Mouse (Mus musculus) embryonic facial prominence, embryonic 15.5 days (tissue): ENCODE measurements at regions not wholly inside any gene's neighbourhood (a gene's known extent, or its start where the extent isn't known, plus 50 kb on each side); places are given as distances from the start of the nearest gene placed in this dataset.

Experiments used
- ATAC-seq: fragments of 200-750 bp; cut with Nextera tagmentation; 2 replicates; pipeline ENCODE4 v1.8.0; 2017; ENCODE audit warnings: low read depth, moderate TSS enrichment; ENCODE audit not compliant: insufficient number of reproducible peaks, low FRiP score, low TSS enrichment
- H3K27ac ChIP-seq: fragments of 300-500 bp; sonication (generic); replicated peaks from 2 replicates; pipeline ENCODE4 v1.5.1; 2015; ENCODE audit warnings: mild to moderate bottlenecking, inconsistent platforms
- H3K27me3 ChIP-seq: fragments of 300-500 bp; sonication (generic); 2 replicates; pipeline ENCODE4 v1.6.1; 2015; ENCODE audit warnings: inconsistent platforms
- H3K36me3 ChIP-seq: fragments of 300-500 bp; sonication (generic); 2 replicates; pipeline ENCODE4 v1.6.1; 2015; ENCODE audit warnings: mild to moderate bottlenecking, inconsistent platforms
- H3K4me1 ChIP-seq: fragments of 300-500 bp; sonication (generic); 2 replicates; pipeline ENCODE4 v1.6.1; 2015; ENCODE audit warnings: inconsistent platforms
- H3K4me2 ChIP-seq: fragments of 300-500 bp; sonication (generic); replicated peaks from 2 replicates; pipeline ENCODE4 v1.6.1; 2015; ENCODE audit warnings: mild to moderate bottlenecking, inconsistent platforms
- H3K4me3 ChIP-seq: fragments of 300-500 bp; sonication (generic); replicated peaks from 2 replicates; pipeline ENCODE4 v1.5.1; 2015; ENCODE audit warnings: mild to moderate bottlenecking, inconsistent platforms
- H3K9ac ChIP-seq: fragments of 300-500 bp; sonication (generic); 2 replicates; pipeline ENCODE4 v1.6.1; 2015; ENCODE audit warnings: inconsistent platforms
- H3K9me3 ChIP-seq: fragments of 300-500 bp; sonication (generic); replicated peaks from 2 replicates; pipeline ENCODE4 v1.6.1; 2016; ENCODE audit warnings: inconsistent platforms
- WGBS: fragments of 180-500 bp; shearing (Covaris S2); methylation state at CpG from one replicate; pipeline ENCODE4 v1.1.7; 2015; 5-methylcytosine and 5-hydroxymethylcytosine counted together

GRCm38 (mm10) chr12:107752126-107752525, 251.3 kb downstream of the Bcl11b start:
- H3K9ac ChIP-seq: no peak overlapping the region
- WGBS: 42% methylated on average over 7 of the region's 7 CpGs
- no peak overlapping the region for H3K4me2 ChIP-seq
- H3K27ac ChIP-seq: no peak overlapping the region
- H3K4me1 ChIP-seq: peaks cover 50% of the 10 kb centered on the region
- ATAC-seq: no peak
- no peaks in the 10 kb centered on the region for H3K27me3 ChIP-seq
- no peaks in the 10 kb centered on the region for H3K36me3 ChIP-seq
- no peak overlapping the region for H3K4me3 ChIP-seq
- no peaks in the 10 kb centered on the region for H3K9me3 ChIP-seq

GRCm38 (mm10) chr12:107752587-107752986, 250.8 kb downstream of the Bcl11b start:
- H3K36me3 ChIP-seq: no peaks in the 10 kb centered on the region
- no peak overlapping the region for H3K4me2 ChIP-seq
- H3K27ac ChIP-seq: no peak overlapping the region
- no peak overlapping the region for H3K4me3 ChIP-seq
- H3K27me3 ChIP-seq: no peaks in the 10 kb centered on the region
- H3K9me3 ChIP-seq: no peaks in the 10 kb centered on the region
- no peak for ATAC-seq
- H3K9ac ChIP-seq: no peak overlapping the region
- peaks cover 51% of the 10 kb centered on the region for H3K4me1 ChIP-seq
- 24% methylated on average over 8 of the region's 8 CpGs for WGBS

GRCm38 (mm10) chr12:107753022-107753421, 250.4 kb downstream of the Bcl11b start:
- no peaks in the 10 kb centered on the region for H3K9me3 ChIP-seq
- ATAC-seq: no peak
- H3K27me3 ChIP-seq: no peaks in the 10 kb centered on the region
- no peaks in the 10 kb centered on the region for H3K36me3 ChIP-seq
- no peak overlapping the region for H3K9ac ChIP-seq
- peaks cover 53% of the 10 kb centered on the region for H3K4me1 ChIP-seq
- H3K4me2 ChIP-seq: no peak overlapping the region
- no peak overlapping the region for H3K27ac ChIP-seq
- H3K4me3 ChIP-seq: no peak overlapping the region
- 47% methylated on average over 8 of the region's 8 CpGs for WGBS

GRCm38 (mm10) chr12:107753536-107753935, 249.9 kb downstream of the Bcl11b start:
- Histone ChIP-seq H3K36me3 (no peaks in the 10 kb centered on the region), H3K27me3 (no peaks in the 10 kb centered on the region), H3K4me1 (peaks cover 53% of the 10 kb centered on the region), H3K4me2 (no peak overlapping the region), H3K27ac (no peak overlapping the region), H3K4me3 (no peak overlapping the region), H3K9me3 (no peaks in the 10 kb centered on the region), H3K9ac (no peak overlapping the region)
- ATAC-seq: no peak
- 63% methylated on average over 6 of the region's 6 CpGs for WGBS

- Histone ChIP-seq H3K27me3 (no peaks in the 10 kb centered on the region), H3K36me3 (no peaks in the 10 kb centered on the region), H3K4me3 (no peak overlapping the region), H3K4me2 (no peak overlapping the region), H3K9ac (no peak overlapping the region), H3K4me1 (peaks cover 43% of the 10 kb centered on the region), H3K9me3 (no peaks in the 10 kb centered on the region), H3K27ac (peak overlapping the region; percentile 24)
- no peak for ATAC-seq
- WGBS: 69% methylated on average over 8 of the region's 8 CpGs
Measured at GRCm38 (mm10) chr12:107754885-107755284, 248.5 kb downstream of the Bcl11b start.

- no peak overlapping the region for H3K9ac ChIP-seq
- peaks cover 43% of the 10 kb centered on the region for H3K4me1 ChIP-seq
- 75% methylated on average over 13 of the region's 13 CpGs for WGBS
- H3K27me3 ChIP-seq: no peaks in the 10 kb centered on the region
- no peak overlapping the region for H3K4me2 ChIP-seq
- no peaks in the 10 kb centered on the region for H3K36me3 ChIP-seq
- ATAC-seq: no peak
- H3K27ac ChIP-seq: peak overlapping the region; percentile 44
- H3K9me3 ChIP-seq: no peaks in the 10 kb centered on the region
- no peak overlapping the region for H3K4me3 ChIP-seq
Measured at GRCm38 (mm10) chr12:107755820-107756517, 247.4 kb downstream of the Bcl11b start.

- H3K27ac ChIP-seq: 0 out of 2 replicates have a peak overlapping the region, but pooled peaks have one; percentile 2
- H3K27me3 ChIP-seq: no peaks in the 10 kb centered on the region
- H3K36me3 ChIP-seq: no peaks in the 10 kb centered on the region
- H3K9me3 ChIP-seq: no peaks in the 10 kb centered on the region
- ATAC-seq: no peak
- no peak overlapping the region for H3K9ac ChIP-seq
- H3K4me1 ChIP-seq: peaks cover 39% of the 10 kb centered on the region
- no peak overlapping the region for H3K4me2 ChIP-seq
- WGBS: 22% methylated on average over 10 of the region's 10 CpGs
- no peak overlapping the region for H3K4me3 ChIP-seq
Measured at GRCm38 (mm10) chr12:107757184-107757583, 246.2 kb downstream of the Bcl11b start.

- no peak overlapping the region for H3K4me2 ChIP-seq
- ATAC-seq: peak; percentile 35; the same call in 1 of the 2 replicates
- no peaks in the 10 kb centered on the region for H3K9me3 ChIP-seq
- 26% methylated on average over 13 of the region's 16 CpGs for WGBS
- no peaks in the 10 kb centered on the region for H3K36me3 ChIP-seq
- H3K4me3 ChIP-seq: no peak overlapping the region
- H3K4me1 ChIP-seq: peaks cover 29% of the 10 kb centered on the region
- H3K27me3 ChIP-seq: no peaks in the 10 kb centered on the region
- no peak overlapping the region for H3K9ac ChIP-seq
- H3K27ac ChIP-seq: peak overlapping the region; percentile 34
Measured at GRCm38 (mm10) chr12:107757996-107758791, 245.2 kb downstream of the Bcl11b start.

- no peaks in the 10 kb centered on the region for H3K27me3 ChIP-seq
- H3K4me3 ChIP-seq: no peak overlapping the region
- ATAC-seq: no peak
- H3K9me3 ChIP-seq: no peaks in the 10 kb centered on the region
- no peak overlapping the region for H3K27ac ChIP-seq
- H3K4me2 ChIP-seq: no peak overlapping the region
- peaks cover 28% of the 10 kb centered on the region for H3K4me1 ChIP-seq
- WGBS: 79% methylated on average over 5 of the region's 5 CpGs
- no peak overlapping the region for H3K9ac ChIP-seq
- no peaks in the 10 kb centered on the region for H3K36me3 ChIP-seq
Measured at GRCm38 (mm10) chr12:107759291-107759690, 244.1 kb downstream of the Bcl11b start.

GRCm38 (mm10) chr12:107759911-107760310, 243.5 kb downstream of the Bcl11b start:
- Histone ChIP-seq H3K4me1 (peaks cover 22% of the 10 kb centered on the region), H3K9ac (no peak overlapping the region), H3K4me2 (no peak overlapping the region), H3K36me3 (no peaks in the 10 kb centered on the region), H3K4me3 (no peak overlapping the region), H3K27ac (no peak overlapping the region), H3K9me3 (no peaks in the 10 kb centered on the region), H3K27me3 (no peaks in the 10 kb centered on the region)
- ATAC-seq: no peak
- 88% methylated on average over 4 of the region's 4 CpGs for WGBS

GRCm38 (mm10) chr12:107762140-107762539, 241.3 kb downstream of the Bcl11b start:
- Histone ChIP-seq H3K27ac (no peak overlapping the region), H3K4me1 (peaks cover 11% of the 10 kb centered on the region), H3K9ac (no peak overlapping the region), H3K27me3 (no peaks in the 10 kb centered on the region), H3K4me3 (no peak overlapping the region), H3K36me3 (no peaks in the 10 kb centered on the region), H3K9me3 (no peaks in the 10 kb centered on the region), H3K4me2 (no peak overlapping the region)
- WGBS: 60% methylated on average over 4 of the region's 4 CpGs
- no peak for ATAC-seq
